9 mouse cellular contexts compared by ENCODE assay signal in the genomic region with DNA sequence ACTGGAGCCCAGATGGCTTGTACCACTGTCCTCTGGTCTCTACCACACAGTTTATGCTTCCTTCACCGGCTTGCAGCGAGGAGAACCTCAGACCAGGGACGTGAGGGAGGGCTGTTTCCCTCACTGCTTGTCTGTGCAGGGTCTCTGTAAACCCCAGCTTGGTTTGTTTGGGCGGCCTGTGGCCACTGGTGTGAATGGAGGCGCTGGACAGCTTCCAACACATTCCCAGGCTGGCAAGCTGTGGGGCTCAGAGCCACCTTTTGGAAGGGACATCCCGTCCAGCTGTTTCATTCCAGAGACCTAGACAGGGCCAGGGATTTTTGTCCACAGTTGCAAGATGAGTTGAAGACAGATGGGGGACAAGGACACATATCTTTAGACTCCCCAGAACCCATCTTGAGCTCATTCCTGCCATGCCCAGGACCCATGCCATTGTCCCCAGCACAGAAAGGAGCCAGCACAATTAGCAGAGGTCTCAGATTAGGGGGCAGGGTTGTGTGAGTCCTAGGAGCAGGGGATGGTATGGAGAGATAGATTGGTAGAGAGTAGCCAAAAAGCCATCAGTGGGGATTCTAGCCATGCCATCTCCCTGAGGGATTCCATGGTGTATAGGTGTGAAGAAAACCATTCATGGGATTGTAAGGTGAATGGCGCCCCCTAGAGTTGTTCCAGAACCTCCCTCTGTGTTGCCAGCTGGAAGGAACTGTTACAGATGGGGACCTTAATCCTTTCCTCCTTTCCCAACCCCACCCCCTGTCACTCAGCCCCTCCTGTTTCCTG. TPM values are rescaled to one million over a fixed set of nuclear protein-coding genes. Genes with fewer than 3 reads are reported as not detected.
DNase-seq lines count a peak whose midpoint lies in the region; ATAC-seq and TF ChIP-seq lines count a peak whose summit lies in the region.
"Had no signal": no experiment of that assay in that cellular context is flagged by ENCODE, and none has a peak within 500 bp of the region (broad histone marks: within the 10 kb centered on the region; RNA-seq: fewer than 3 reads in every experiment).

No protein-coding gene starts in this region.

- no peak overlapping the region for H3K27ac ChIP-seq in kidney, adult 2 months (ENCODE audit: insufficient read depth, low read depth, low read length)
- H3K27ac ChIP-seq in MEL (ENCODE audit: control insufficient read depth, low read depth, low read length) = no peak overlapping the region
- no peak overlapping the region for H3K27ac ChIP-seq in forebrain, postnatal 0 days (ENCODE audit: low read depth, low read length)
- H3K27ac ChIP-seq in kidney, embryonic 15.5 days = peak overlapping the region; percentile 78
- H3K27ac ChIP-seq in neural tube, embryonic 15.5 days (replicated peaks) = peak overlapping the region; percentile 75

- TF ChIP-seq CTCF in kidney, adult 2 months (conservative IDR thresholded peaks at IDR 0.05; ENCODE audit: insufficient read depth, insufficient read length, low read depth, low read length) = no peak
- peak; percentile 20 to 32 (median 24); a peak in 4 of 6 replicates for TF ChIP-seq CTCF in MEL (IDR thresholded peaks at IDR 0.05 in 2 of 3, conservative IDR thresholded peaks at IDR 0.05 in 1 of 3; ENCODE audit: control insufficient read depth in 1 of 3, insufficient read depth in 1 of 3, low read depth in 2 of 3, low read length in 3 of 3, poor library complexity in 1 of 3, severe bottlenecking in 1 of 3)
- TF ChIP-seq CTCF in forebrain, postnatal 0 days (IDR thresholded peaks at IDR 0.05; ENCODE audit: low read depth) = peak; percentile 22; the same call in 1 of the 2 replicates

- TF ChIP-seq POLR2A in kidney, adult 2 months (IDR thresholded peaks at IDR 0.05; ENCODE audit: low read depth, low read length) = no peak
- TF ChIP-seq POLR2A in MEL (IDR thresholded peaks at IDR 0.05; ENCODE audit: control insufficient read depth in 1 of 2, insufficient read depth in 1 of 2, low read depth in 1 of 2, low read length in 2 of 2, poor library complexity in 1 of 2) = no peak

- TF ChIP-seq EP300 in MEL (IDR thresholded peaks at IDR 0.05; ENCODE audit: low read depth in 1 of 2, low read length in 2 of 2) = no peak

- WGBS in kidney, adult 2 months = 38% methylated on average over 7 of the region's 7 CpGs
- 16% methylated on average over 7 of the region's 7 CpGs for WGBS in forebrain, postnatal 0 days
- WGBS in kidney, embryonic 15.5 days = 20% methylated on average over 7 of the region's 7 CpGs
- WGBS in neural tube, embryonic 15.5 days = 24% methylated on average over 7 of the region's 7 CpGs

- peaks cover 35% of the 10 kb centered on the region for H3K4me1 ChIP-seq in kidney, adult 2 months (ENCODE audit: control insufficient read depth, insufficient read depth, low read length)
- H3K4me1 ChIP-seq in MEL (ENCODE audit: control insufficient read depth in 1 of 2, insufficient read depth in 2 of 2, low read length in 2 of 2) = peaks cover 3 to 10% of the 10 kb centered on the region in 2 experiments; a peak in 3 of 4 replicates
- H3K4me1 ChIP-seq in forebrain, postnatal 0 days (ENCODE audit: insufficient read depth) = peaks cover 20% of the 10 kb centered on the region
- peaks cover 96% of the 10 kb centered on the region for H3K4me1 ChIP-seq in kidney, embryonic 15.5 days
- peaks cover 78% of the 10 kb centered on the region for H3K4me1 ChIP-seq in neural tube, embryonic 15.5 days

- ATAC-seq in forebrain, postnatal 0 days = 0 out of 2 replicates have a peak, but pooled peaks have one; percentile 5
- ATAC-seq in kidney, embryonic 15.5 days (replicated peaks; ENCODE audit: low FRiP score) = no peak
- no peak for ATAC-seq in neural tube, embryonic 15.5 days (ENCODE audit: low FRiP score)
- ATAC-seq in erythroid progenitor cell, adult 5-6 weeks (replicated peaks; ENCODE audit: low FRiP score, poor library complexity, severe bottlenecking) = no peak

- H3K9me3 ChIP-seq in MEL (replicated peaks; ENCODE audit: insufficient read depth, low read length) = no peaks in the 10 kb centered on the region
- H3K9me3 ChIP-seq in forebrain, postnatal 0 days (ENCODE audit: low read length) = no peaks in the 10 kb centered on the region
- H3K9me3 ChIP-seq in kidney, embryonic 15.5 days (replicated peaks) = no peaks in the 10 kb centered on the region
- H3K9me3 ChIP-seq in neural tube, embryonic 15.5 days (replicated peaks) = no peaks in the 10 kb centered on the region

- H3K36me3 ChIP-seq in kidney, adult 2 months (ENCODE audit: control insufficient read depth, insufficient read depth, low read length) = no peaks in the 10 kb centered on the region
- no peaks in the 10 kb centered on the region for H3K36me3 ChIP-seq in MEL (ENCODE audit: control insufficient read depth in 1 of 2, insufficient read depth in 2 of 2, low read length in 2 of 2)
- no peaks in the 10 kb centered on the region for H3K36me3 ChIP-seq in forebrain, postnatal 0 days (ENCODE audit: insufficient read depth)
- H3K36me3 ChIP-seq in kidney, embryonic 15.5 days = no peaks in the 10 kb centered on the region
- H3K36me3 ChIP-seq in neural tube, embryonic 15.5 days = no peaks in the 10 kb centered on the region

- no peaks in the 10 kb centered on the region for H3K79me2 ChIP-seq in MEL (ENCODE audit: control insufficient read depth, insufficient read depth, low read length, poor library complexity)

- H3K4me3 ChIP-seq in kidney, adult 2 months (ENCODE audit: insufficient read depth, low read depth, low read length) = no peak overlapping the region
- H3K4me3 ChIP-seq in MEL (ENCODE audit: control insufficient read depth in 1 of 2, insufficient read depth in 1 of 2, low read depth in 2 of 2, low read length in 2 of 2) = no peak overlapping the region
- no peak overlapping the region for H3K4me3 ChIP-seq in forebrain, postnatal 0 days (ENCODE audit: low read depth, low read length)
- H3K4me3 ChIP-seq in kidney, embryonic 15.5 days (replicated peaks) = no peak overlapping the region
- H3K4me3 ChIP-seq in neural tube, embryonic 15.5 days (replicated peaks) = no peak overlapping the region

- DNase-seq in kidney, adult 2 months = peak; percentile 58
- no peak for DNase-seq in kidney, postnatal 14 days
- DNase-seq in MEL (ENCODE audit: low read depth, low spot score) = no peak
- no peak for DNase-seq in forebrain, postnatal 0 days
- no peak for DNase-seq in adrenal gland, adult 2 months

- no peak overlapping the region for H3K4me2 ChIP-seq in forebrain, postnatal 0 days (ENCODE audit: low read depth)
- H3K4me2 ChIP-seq in kidney, embryonic 15.5 days = peak overlapping the region; percentile 50; the same call in 1 of the 2 replicates
- H3K4me2 ChIP-seq in neural tube, embryonic 15.5 days = peak overlapping the region; percentile 17; the same call in 1 of the 2 replicates

- no peak overlapping the region for H3K9ac ChIP-seq in MEL (ENCODE audit: control insufficient read depth, low read depth, low read length, poor library complexity, severe bottlenecking)
- H3K9ac ChIP-seq in forebrain, postnatal 0 days = no peak overlapping the region
- peak overlapping the region; percentile 8; the same call in 1 of the 2 replicates for H3K9ac ChIP-seq in kidney, embryonic 15.5 days
- peak overlapping the region; percentile 14; the same call in 1 of the 2 replicates for H3K9ac ChIP-seq in neural tube, embryonic 15.5 days (replicated peaks)

- H3K27me3 ChIP-seq in kidney, adult 2 months (replicated peaks; ENCODE audit: control insufficient read depth, insufficient read depth, low read length) = no peaks in the 10 kb centered on the region
- no peaks in the 10 kb centered on the region for H3K27me3 ChIP-seq in MEL (ENCODE audit: control insufficient read depth in 1 of 2, insufficient read depth in 2 of 2, low read length in 2 of 2)
- no peaks in the 10 kb centered on the region; the same call in 1 of the 2 replicates for H3K27me3 ChIP-seq in forebrain, postnatal 0 days (ENCODE audit: insufficient read depth, low read length)
- H3K27me3 ChIP-seq in kidney, embryonic 15.5 days = no peaks in the 10 kb centered on the region
- no peaks in the 10 kb centered on the region for H3K27me3 ChIP-seq in neural tube, embryonic 15.5 days (replicated peaks)

- no peak for TF ChIP-seq RAD21 in MEL (IDR thresholded peaks at IDR 0.05; ENCODE audit: low read depth, low read length)

RNA-seq across cellular contexts. Expression of gene Rara, which starts 4.1 kb away (rescaled TPM):
- polyA plus RNA-seq in kidney, adult 2 months (2012; rRNA removed) = 18.0 and 19.6 TPM in 2 replicates
- total RNA-seq in MEL (2012; rRNA removed) = 9.8 and 12.1 TPM in 2 replicates
- 10 to 100 TPM in 1 of 2 experiments, not detected in 1; 13.7 TPM for polyA plus RNA-seq in MEL (2012; ENCODE audit: insufficient read depth in 1 of 2, insufficient read length in 2 of 2, low read depth in 1 of 2, low replicate concordance in 2 of 2, missing spikeins in 1 of 2)
- 11.6 and 15.2 TPM in 2 replicates for total RNA-seq in forebrain, postnatal 0 days (2014; rRNA removed)
- polyA plus RNA-seq in forebrain, postnatal 0 days (2015; fragmentation: Nextera tagmentation; extraction: Ambion mirVana) = 9.5 and 10.7 TPM in 2 replicates
- 29.3 and 32.1 TPM in 2 replicates for polyA plus RNA-seq in kidney, embryonic 15.5 days (2015; fragmentation: Nextera tagmentation; extraction: Ambion mirVana)
- 17.3 and 19.9 TPM in 2 replicates for polyA plus RNA-seq in neural tube, embryonic 15.5 days (2015; fragmentation: Nextera tagmentation; extraction: Ambion mirVana)
- total RNA-seq in erythroid progenitor cell, adult 5-6 weeks (2015; ENCODE audit: low replicate concordance) = 4.3 and 18.4 TPM in 2 replicates
- total RNA-seq in erythroid progenitor cell, adult 5-6 weeks (2017; ENCODE audit: low replicate concordance) = 0.51 and 1.4 TPM in 2 replicates
- 10 to 100 TPM; 17.0 to 30.8 TPM for total RNA-seq in adrenal gland, adult 2 months (2021)
- 43.7 and 44.9 TPM in 2 replicates for polyA plus RNA-seq in adrenal gland, adult 2 months (2012; rRNA removed)

RNA-seq across cellular contexts. Expression of gene Cdc6, which starts 24.1 kb away (rescaled TPM):
- 0.11 and 0.14 TPM in 2 replicates for polyA plus RNA-seq in kidney, adult 2 months (2012; rRNA removed)
- total RNA-seq in MEL (2012; rRNA removed) = 83.4 and 104 TPM in 2 replicates
- polyA plus RNA-seq in MEL (2012; ENCODE audit: insufficient read depth in 1 of 2, insufficient read length in 2 of 2, low read depth in 1 of 2, low replicate concordance in 2 of 2, missing spikeins in 1 of 2) = 10 to 100 TPM; 56.9 to 69.4 TPM
- total RNA-seq in forebrain, postnatal 0 days (2014; rRNA removed) = 2.2 and 2.3 TPM in 2 replicates
- polyA plus RNA-seq in forebrain, postnatal 0 days (2015; fragmentation: Nextera tagmentation; extraction: Ambion mirVana) = 1.3 and 1.7 TPM in 2 replicates
- polyA plus RNA-seq in kidney, embryonic 15.5 days (2015; fragmentation: Nextera tagmentation; extraction: Ambion mirVana) = 36.3 and 39.1 TPM in 2 replicates
- 3.8 and 12.0 TPM in 2 replicates for polyA plus RNA-seq in neural tube, embryonic 15.5 days (2015; fragmentation: Nextera tagmentation; extraction: Ambion mirVana)
- total RNA-seq in erythroid progenitor cell, adult 5-6 weeks (2015; ENCODE audit: low replicate concordance) = 72.4 and 84.3 TPM in 2 replicates
- total RNA-seq in erythroid progenitor cell, adult 5-6 weeks (2017; ENCODE audit: low replicate concordance) = 96.1 and 116 TPM in 2 replicates
- total RNA-seq in adrenal gland, adult 2 months (2021) = under 1 TPM; 0.48 to 0.86 TPM
- polyA plus RNA-seq in adrenal gland, adult 2 months (2012; rRNA removed) = 0.07 and 0.08 TPM in 2 replicates

RNA-seq across cellular contexts. Expression of gene Gjd3, which starts 51.1 kb away (rescaled TPM):
- polyA plus RNA-seq in kidney, adult 2 months (2012; rRNA removed) = 0.34 and 0.57 TPM in 2 replicates
- not detected in 2 replicates for total RNA-seq in MEL (2012; rRNA removed)
- not detected for polyA plus RNA-seq in MEL (2012; ENCODE audit: insufficient read depth in 1 of 2, insufficient read length in 2 of 2, low read depth in 1 of 2, low replicate concordance in 2 of 2, missing spikeins in 1 of 2)
- 1.2 and 1.4 TPM in 2 replicates for total RNA-seq in forebrain, postnatal 0 days (2014; rRNA removed)
- polyA plus RNA-seq in forebrain, postnatal 0 days (2015; fragmentation: Nextera tagmentation; extraction: Ambion mirVana) = 2.0 and 2.7 TPM in 2 replicates
- polyA plus RNA-seq in kidney, embryonic 15.5 days (2015; fragmentation: Nextera tagmentation; extraction: Ambion mirVana) = 0.48 and 0.51 TPM in 2 replicates
- polyA plus RNA-seq in neural tube, embryonic 15.5 days (2015; fragmentation: Nextera tagmentation; extraction: Ambion mirVana) = 2.2 and 3.0 TPM in 2 replicates
- total RNA-seq in erythroid progenitor cell, adult 5-6 weeks (2015; ENCODE audit: low replicate concordance) = not detected in 2 replicates
- not detected in 2 replicates for total RNA-seq in erythroid progenitor cell, adult 5-6 weeks (2017; ENCODE audit: low replicate concordance)
- not detected for total RNA-seq in adrenal gland, adult 2 months (2021)
- 1.1 and 1.2 TPM in 2 replicates for polyA plus RNA-seq in adrenal gland, adult 2 months (2012; rRNA removed)
- total RNA-seq: hematopoietic stem cell, adult 5-6 weeks had no signal

Comparison
In these comparisons a context has a peak if more than half of its experiments do, and no peak if none do; other contexts are left out.
1. H3K27ac ChIP-seq: peak in kidney, embryonic 15.5 days (single experiment) and neural tube, embryonic 15.5 days (single experiment); none in kidney, adult 2 months (single experiment), MEL (single experiment) and forebrain, postnatal 0 days (single experiment).
2. H3K9ac ChIP-seq: peak in kidney, embryonic 15.5 days (single experiment) and neural tube, embryonic 15.5 days (single experiment); none in MEL (single experiment) and forebrain, postnatal 0 days (single experiment).